Mouse (Mus musculus): ENCODE data around the gene Atp6v0a2. TPM values are rescaled to one million over a fixed set of nuclear protein-coding genes. Genes with fewer than 3 reads are reported as not detected.

Gene Atp6v0a2
- polyA plus RNA-seq, 1 experiment from 2014 or later, result 38.8 TPM

- Histone ChIP-seq H3K9me3 (replicated peaks) (no peaks in the 10 kb centered on the region), H3K27me3 (replicated peaks) (no peaks in the 10 kb centered on the region), H3K4me3 (replicated peaks) (no peak overlapping the region), H3K9ac (replicated peaks) (no peak overlapping the region), H3K4me1 (no peaks in the 10 kb centered on the region), H3K27ac (replicated peaks) (no peak overlapping the region), H3K4me2 (no peak overlapping the region), H3K36me3 (no peaks in the 10 kb centered on the region)
- no peak for ATAC-seq (ENCODE audit: low FRiP score)
- whole genome bisulfite sequencing, result 89% methylated on average over 17 of the region's 18 CpGs
Measured at GRCm38 (mm10) chr5:124748296-124748695, 119.9 kb downstream of the Atp6v0a2 start.

GRCm38 (mm10) chr5:124751656-124752055, 123.3 kb downstream of the Atp6v0a2 start:
- Histone ChIP-seq H3K27me3 (replicated peaks) (no peaks in the 10 kb centered on the region), H3K27ac (replicated peaks) (no peak overlapping the region), H3K36me3 (no peaks in the 10 kb centered on the region), H3K9me3 (replicated peaks) (no peaks in the 10 kb centered on the region), H3K4me3 (replicated peaks) (no peak overlapping the region), H3K4me2 (no peak overlapping the region), H3K9ac (replicated peaks) (no peak overlapping the region), H3K4me1 (no peaks in the 10 kb centered on the region)
- no peak for ATAC-seq (ENCODE audit: low FRiP score)
- 74% methylated on average over 9 of the region's 9 CpGs for WGBS

GRCm38 (mm10) chr5:124761011-124761410, 132.6 kb downstream of the Atp6v0a2 start:
- no peak overlapping the region for H3K9ac ChIP-seq (replicated peaks)
- no peak for ATAC-seq (ENCODE audit: low FRiP score)

GRCm38 (mm10) chr5:124761787-124762186, 133.4 kb downstream of the Atp6v0a2 start:
- Histone ChIP-seq H3K4me3 (replicated peaks) (no peak overlapping the region), H3K36me3 (no peaks in the 10 kb centered on the region), H3K9me3 (replicated peaks) (no peaks in the 10 kb centered on the region), H3K9ac (replicated peaks) (no peak overlapping the region), H3K4me1 (no peaks in the 10 kb centered on the region), H3K27me3 (replicated peaks) (no peaks in the 10 kb centered on the region), H3K4me2 (no peak overlapping the region), H3K27ac (replicated peaks) (no peak overlapping the region)
- 92% methylated on average over 1 of the region's 1 CpGs for WGBS
- no peak for ATAC-seq (ENCODE audit: low FRiP score)

More at GRCm38 (mm10) chr5:124761011-124761410, 132.6 kb downstream of the Atp6v0a2 start:
- H3K4me2 ChIP-seq, result no peak overlapping the region
- H3K36me3 ChIP-seq, result no peaks in the 10 kb centered on the region
- no peaks in the 10 kb centered on the region for H3K27me3 ChIP-seq (replicated peaks)
- no peak overlapping the region for H3K4me3 ChIP-seq (replicated peaks)
- H3K9me3 ChIP-seq (replicated peaks), result no peaks in the 10 kb centered on the region
- no peaks in the 10 kb centered on the region for H3K4me1 ChIP-seq
- no peak overlapping the region for H3K27ac ChIP-seq (replicated peaks)
- WGBS, result 66% methylated on average over 18 of the region's 18 CpGs

Other genes starting within 250 kb of the Atp6v0a2 start
- 85.9 and 87.2 TPM in 2 replicates for gene Sbno1, start 202.6 kb upstream of the Atp6v0a2 start, polyA plus RNA-seq (2015; fragmentation: Nextera tagmentation; extraction: Ambion mirVana)
- gene Kmt5a, start 188.6 kb upstream of the Atp6v0a2 start, polyA plus RNA-seq (2015; fragmentation: Nextera tagmentation; extraction: Ambion mirVana), result 29.3 and 30.8 TPM in 2 replicates
- gene Rilpl2, start 150.2 kb upstream of the Atp6v0a2 start, polyA plus RNA-seq (2015; fragmentation: Nextera tagmentation; extraction: Ambion mirVana), result 27.5 and 32.0 TPM in 2 replicates
- 20.7 and 22.2 TPM in 2 replicates for gene Snrnp35, start 145.4 kb upstream of the Atp6v0a2 start, polyA plus RNA-seq (2015; fragmentation: Nextera tagmentation; extraction: Ambion mirVana)
- 14.3 and 14.6 TPM in 2 replicates for gene Rilpl1, start 97.2 kb upstream of the Atp6v0a2 start, polyA plus RNA-seq (2015; fragmentation: Nextera tagmentation; extraction: Ambion mirVana)
- gene Tmed2, start 87.9 kb upstream of the Atp6v0a2 start, polyA plus RNA-seq (2015; fragmentation: Nextera tagmentation; extraction: Ambion mirVana), result 336 and 384 TPM in 2 replicates
- gene Ddx55, start 75.7 kb upstream of the Atp6v0a2 start, polyA plus RNA-seq (2015; fragmentation: Nextera tagmentation; extraction: Ambion mirVana), result 24.9 and 28.1 TPM in 2 replicates
- gene Eif2b1, start 49.4 kb upstream of the Atp6v0a2 start, polyA plus RNA-seq (2015; fragmentation: Nextera tagmentation; extraction: Ambion mirVana), result 58.1 and 65.3 TPM in 2 replicates
- gene Gtf2h3, start 49.4 kb upstream of the Atp6v0a2 start, polyA plus RNA-seq (2015; fragmentation: Nextera tagmentation; extraction: Ambion mirVana), result 39.5 and 46.0 TPM in 2 replicates
- 0.13 and 0.15 TPM in 2 replicates for gene Dnah10, start 96.5 kb downstream of the Atp6v0a2 start, polyA plus RNA-seq (2015; fragmentation: Nextera tagmentation; extraction: Ambion mirVana)
- gene Ccdc92, start 233.8 kb downstream of the Atp6v0a2 start, polyA plus RNA-seq (2015; fragmentation: Nextera tagmentation; extraction: Ambion mirVana), result 50.3 and 55.9 TPM in 2 replicates
- gene Zfp664, start 234.1 kb downstream of the Atp6v0a2 start, polyA plus RNA-seq (2015; fragmentation: Nextera tagmentation; extraction: Ambion mirVana), result 83.9 and 96.8 TPM in 2 replicates

All from neural tube, embryonic 15.5 days (tissue).